Mouse (Mus musculus) gastrocnemius, postnatal 14 days (tissue): Measurements from ENCODE around the gene Stab2. TPM values are rescaled to one million over a fixed set of nuclear protein-coding genes. Genes with fewer than 3 reads are reported as not detected.
A peak's percentile ranks its signal among the peaks of the same experiment; 100 is the strongest.

ENCODE experiments used
- DNase-seq: peaks from one replicate; pipeline ENCODE4 v3.0.0; 2021; ENCODE audit warnings: mixed read lengths
- intact Hi-C: fragments of 180-260 bp; cut with DNase I; formaldehyde crosslinking; loops from one replicate; pipeline ENCODE4 v1.15.1; 2025; ENCODE audit warnings: low total_unique reads
- long read RNA-seq, 2 experiments: library from polyadenylated mRNA; stranded (forward); transcript quantifications; one replicate each; pipeline ENCODE4 v2.0.0; 2021
- total RNA-seq, 2 experiments: library from RNA; stranded (reverse); gene quantifications; 2 replicates each; pipeline ENCODE4 v1.2.3; 2021

Stab2 gene
- under 1 TPM; 0.66 to 0.91 TPM for total RNA-seq
- long read RNA-seq, experiment 1, partial matches to known transcripts: 2 of 2 reads
- long read RNA-seq, experiment 1, other reads (novel, unspliced or antisense): 0 of 2 reads
- long read RNA-seq, experiment 2: 0 reads

GRCm38 (mm10) chr10:87007385-87008214 lies at the start of gene Stab2:
Gene Stab2 (minus strand): TSS chr10:87008025.
- no peak for DNase-seq
- intact Hi-C loops: no loop called here

GRCm38 (mm10) chr10:87051714-87052113 lies 43.9 kb upstream of the Stab2 start:
- intact Hi-C loops: no loop called here

GRCm38 (mm10) chr10:87049179-87049578 lies 41.4 kb upstream of the Stab2 start:
- intact Hi-C loops: no loop called here
- DNase-seq: no peak

More at GRCm38 (mm10) chr10:87051714-87052113, 43.9 kb upstream of the Stab2 start:
- DNase-seq: no peak

GRCm38 (mm10) chr10:87046931-87047468 lies 39.2 kb upstream of the Stab2 start:
- intact Hi-C loops: no loop called here

GRCm38 (mm10) chr10:87046469-87046868 lies 38.6 kb upstream of the Stab2 start:
- intact Hi-C loops: no loop called here
- no peak for DNase-seq

More at GRCm38 (mm10) chr10:87046931-87047468, 39.2 kb upstream of the Stab2 start:
- DNase-seq: no peak

- intact Hi-C loops: no loop called here
- no peak for DNase-seq
Observed at GRCm38 (mm10) chr10:87045273-87045672, 37.4 kb upstream of the Stab2 start.

- intact Hi-C loops: no loop called here
Observed at GRCm38 (mm10) chr10:87041265-87041664, 33.4 kb upstream of the Stab2 start.

GRCm38 (mm10) chr10:87039800-87040199 lies 32.0 kb upstream of the Stab2 start:
- intact Hi-C loops: no loop called here

More at GRCm38 (mm10) chr10:87041265-87041664, 33.4 kb upstream of the Stab2 start:
- DNase-seq: no peak

GRCm38 (mm10) chr10:87039340-87039739 lies 31.5 kb upstream of the Stab2 start:
- DNase-seq: no peak
- intact Hi-C loops: no loop called here

More at GRCm38 (mm10) chr10:87039800-87040199, 32.0 kb upstream of the Stab2 start:
- no peak for DNase-seq

GRCm38 (mm10) chr10:87037062-87037461 lies 29.2 kb upstream of the Stab2 start:
- intact Hi-C loops: no loop called here
- DNase-seq: no peak

GRCm38 (mm10) chr10:87036271-87036703 lies 28.5 kb upstream of the Stab2 start:
- no peak for DNase-seq

GRCm38 (mm10) chr10:87035866-87036265 lies 28.0 kb upstream of the Stab2 start:
- DNase-seq: no peak
- intact Hi-C loops: no loop called here

More at GRCm38 (mm10) chr10:87036271-87036703, 28.5 kb upstream of the Stab2 start:
- intact Hi-C loops: no loop called here

- DNase-seq: no peak
- intact Hi-C loops: no loop called here
Observed at GRCm38 (mm10) chr10:87032768-87033167, 24.9 kb upstream of the Stab2 start.

- intact Hi-C loops: loop anchor here (1.0 kb wide), 1 partner anchor 480 kb away; no protein-coding TSS in a partner anchor
- DNase-seq: peak; percentile 80
Observed at GRCm38 (mm10) chr10:87024884-87025283, 17.1 kb upstream of the Stab2 start.

- intact Hi-C loops: no loop called here
- peak; percentile 46 for DNase-seq
Observed at GRCm38 (mm10) chr10:87020711-87021110, 12.9 kb upstream of the Stab2 start.

- intact Hi-C loops: no loop called here
- DNase-seq: no peak
Observed at GRCm38 (mm10) chr10:87018876-87019275, 11.1 kb upstream of the Stab2 start.

GRCm38 (mm10) chr10:87016151-87016692 lies 8.4 kb upstream of the Stab2 start:
- no peak for DNase-seq
- intact Hi-C loops: no loop called here

- DNase-seq: no peak
- intact Hi-C loops: no loop called here
Observed at GRCm38 (mm10) chr10:87015403-87015802, 7.6 kb upstream of the Stab2 start.

GRCm38 (mm10) chr10:87014391-87014965 lies 6.7 kb upstream of the Stab2 start:
- DNase-seq: no peak
- intact Hi-C loops: no loop called here

- intact Hi-C loops: no loop called here
- DNase-seq: no peak
Observed at GRCm38 (mm10) chr10:87012087-87012486, 4.3 kb upstream of the Stab2 start.
